Mouse (Mus musculus) lung, postnatal 0 days (tissue): Measurements from ENCODE around the gene Ophn1.

Experiments
- CTCF ChIP-seq: IDR thresholded peaks from 2 replicates; pipeline ENCODE4 v1.5.1; 2016; ENCODE audit warnings: antibody characterized with exemption, mild to moderate bottlenecking
- EP300 ChIP-seq: IDR thresholded peaks from 2 replicates; pipeline ENCODE4 v1.6.1; 2016; ENCODE audit warnings: antibody characterized with exemption, mild to moderate bottlenecking, control low read depth

DNA sequence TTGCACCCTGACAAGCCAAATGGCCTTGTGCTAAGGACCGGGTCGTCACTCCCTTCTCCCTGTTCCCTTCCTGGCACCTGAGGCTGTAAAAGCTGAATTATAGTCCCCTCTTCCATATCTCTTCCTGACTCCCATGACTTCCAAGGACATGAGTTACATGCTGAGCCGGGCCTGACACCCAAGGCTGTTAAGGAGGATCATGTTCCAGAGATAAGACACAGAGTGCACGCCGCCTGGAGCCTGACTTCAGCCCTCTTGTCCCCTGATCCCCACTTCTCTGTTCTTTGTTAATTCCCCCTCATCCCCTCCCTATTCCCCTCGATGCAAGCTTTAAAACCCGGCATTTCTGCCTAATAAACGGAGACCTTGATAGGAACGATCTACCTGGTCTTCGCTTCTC is 167.8 kb downstream of the Ophn1 start:
- TF ChIP-seq CTCF (no peak), EP300 (no peak)
